Comparison of ENCODE assay signal across 9 mouse cellular contexts in genomic region chr11:73131020-73131419, GRCm38 (mm10). TPM values are rescaled to one million over a fixed set of nuclear protein-coding genes. Genes with fewer than 3 reads are reported as not detected.
A peak's percentile ranks its signal among the peaks of the same experiment; 100 is the strongest.
DNase-seq lines count a peak whose midpoint lies in the region; ATAC-seq and TF ChIP-seq lines count a peak whose summit lies in the region.
"Had no signal": no experiment of that assay in that cellular context is flagged by ENCODE, and none has a peak within 500 bp of the region (broad histone marks: within the 10 kb centered on the region; RNA-seq: fewer than 3 reads in every experiment).

No protein-coding gene starts in this region.

- peak; percentile 68 for TF ChIP-seq CTCF in liver, postnatal 0 days (IDR thresholded peaks at IDR 0.05; ENCODE audit: low read depth)

- ATAC-seq in heart, embryonic 13.5 days (ENCODE audit: extremely low read depth, insufficient number of reproducible peaks, low FRiP score, low TSS enrichment), result no peak
- no peak for ATAC-seq in heart, embryonic 12.5 days (ENCODE audit: insufficient number of reproducible peaks, low FRiP score)
- peak; percentile 35; the same call in 1 of the 2 replicates for ATAC-seq in liver, postnatal 0 days
- ATAC-seq in hindbrain, embryonic 14.5 days (ENCODE audit: low FRiP score), result no peak

- no peak overlapping the region for H3K27ac ChIP-seq in heart, embryonic 13.5 days (replicated peaks)
- H3K27ac ChIP-seq in heart, embryonic 12.5 days (ENCODE audit: poor library complexity, severe bottlenecking), result no peak overlapping the region
- H3K27ac ChIP-seq in liver, postnatal 0 days (ENCODE audit: low read depth), result no peak overlapping the region
- no peak overlapping the region for H3K27ac ChIP-seq in hindbrain, embryonic 14.5 days

- H3K36me3 ChIP-seq in heart, embryonic 13.5 days, result peaks cover 42% of the 10 kb centered on the region
- H3K36me3 ChIP-seq in heart, embryonic 12.5 days, result peaks cover 25% of the 10 kb centered on the region
- peaks cover 13% of the 10 kb centered on the region; the same call in 1 of the 2 replicates for H3K36me3 ChIP-seq in liver, postnatal 0 days (replicated peaks; ENCODE audit: insufficient read depth, low read length)
- no peaks in the 10 kb centered on the region for H3K36me3 ChIP-seq in hindbrain, embryonic 14.5 days (replicated peaks; ENCODE audit: control insufficient read depth, insufficient read depth)

- H3K4me3 ChIP-seq in heart, embryonic 13.5 days, result no peak overlapping the region
- no peak overlapping the region for H3K4me3 ChIP-seq in heart, embryonic 12.5 days
- no peak overlapping the region for H3K4me3 ChIP-seq in liver, postnatal 0 days (ENCODE audit: low read depth, low read length)
- no peak overlapping the region for H3K4me3 ChIP-seq in hindbrain, embryonic 14.5 days (replicated peaks; ENCODE audit: low read length)
- H3K4me3 ChIP-seq: erythroblast, embryonic 14.5 days had no signal

- WGBS in heart, embryonic 13.5 days, result 72% methylated on average over 7 of the region's 7 CpGs
- WGBS in heart, embryonic 12.5 days, result 71% methylated on average over 7 of the region's 7 CpGs
- 41% methylated on average over 7 of the region's 7 CpGs for WGBS in liver, postnatal 0 days (ENCODE audit: insufficient replicate concordance)
- 85% methylated on average over 7 of the region's 7 CpGs for WGBS in hindbrain, embryonic 14.5 days

- no peak overlapping the region for H3K4me2 ChIP-seq in heart, embryonic 13.5 days
- no peak overlapping the region for H3K4me2 ChIP-seq in heart, embryonic 12.5 days
- no peak overlapping the region for H3K4me2 ChIP-seq in liver, postnatal 0 days (ENCODE audit: low read depth, low read length)
- H3K4me2 ChIP-seq in hindbrain, embryonic 14.5 days (replicated peaks), result no peak overlapping the region

- TF ChIP-seq EP300 in liver, postnatal 0 days (IDR thresholded peaks at IDR 0.05; ENCODE audit: low read depth), result no peak

- H3K9ac ChIP-seq in heart, embryonic 13.5 days, result 0 out of 2 replicates have a peak overlapping the region, but pooled peaks have one; percentile 19
- no peak overlapping the region for H3K9ac ChIP-seq in heart, embryonic 12.5 days
- no peak overlapping the region for H3K9ac ChIP-seq in liver, postnatal 0 days (replicated peaks)
- no peak overlapping the region for H3K9ac ChIP-seq in hindbrain, embryonic 14.5 days

- H3K27me3 ChIP-seq in heart, embryonic 13.5 days (replicated peaks), result no peaks in the 10 kb centered on the region
- H3K27me3 ChIP-seq in heart, embryonic 12.5 days (replicated peaks), result no peaks in the 10 kb centered on the region
- no peaks in the 10 kb centered on the region for H3K27me3 ChIP-seq in liver, postnatal 0 days (ENCODE audit: insufficient read depth, low read length)
- H3K27me3 ChIP-seq in hindbrain, embryonic 14.5 days (ENCODE audit: control insufficient read depth, insufficient read depth, low read length), result no peaks in the 10 kb centered on the region

- DNase-seq in 3134 (ENCODE audit: extremely low read depth, insufficient read length, low spot score), result peak; percentile 40
- DNase-seq in R1 (ENCODE audit: low read depth, low spot score), result peak; percentile 71
- DNase-seq in liver, postnatal 0 days, result no peak
- DNase-seq in adrenal gland, adult 18-20 months (ENCODE audit: low spot score in 2 of 2), result no peak
- DNase-seq in ovary, adult 18-20 months (ENCODE audit: low spot score), result no peak
- DNase-seq in hindbrain, embryonic 14.5 days (ENCODE audit: low spot score), result no peak

- no peaks in the 10 kb centered on the region for H3K9me3 ChIP-seq in heart, embryonic 13.5 days
- H3K9me3 ChIP-seq in heart, embryonic 12.5 days (replicated peaks), result no peaks in the 10 kb centered on the region
- H3K9me3 ChIP-seq in liver, postnatal 0 days (ENCODE audit: low read length), result no peaks in the 10 kb centered on the region
- H3K9me3 ChIP-seq in hindbrain, embryonic 14.5 days (ENCODE audit: control insufficient read depth, low read length), result no peaks in the 10 kb centered on the region

- H3K4me1 ChIP-seq in heart, embryonic 13.5 days, result peaks cover 30% of the 10 kb centered on the region
- peaks cover 15% of the 10 kb centered on the region for H3K4me1 ChIP-seq in heart, embryonic 12.5 days (replicated peaks)
- H3K4me1 ChIP-seq in liver, postnatal 0 days (ENCODE audit: insufficient read depth), result peaks cover 15% of the 10 kb centered on the region
- no peaks in the 10 kb centered on the region for H3K4me1 ChIP-seq in hindbrain, embryonic 14.5 days (replicated peaks; ENCODE audit: control insufficient read depth, insufficient read depth, low read length)

RNA-seq across cellular contexts. Expression of gene Haspin, which starts 7.1 kb away (rescaled TPM):
- 11.5 and 11.9 TPM in 2 replicates for polyA plus RNA-seq in heart, embryonic 13.5 days (2015; fragmentation: Nextera tagmentation; extraction: Ambion mirVana)
- 13.9 and 14.4 TPM in 2 replicates for polyA plus RNA-seq in heart, embryonic 12.5 days (2016; fragmentation: Nextera tagmentation; extraction: Ambion mirVana)
- polyA plus RNA-seq in liver, postnatal 0 days (2015; fragmentation: Nextera tagmentation; extraction: Ambion mirVana), result 4.6 and 5.3 TPM in 2 replicates
- total RNA-seq in adrenal gland, adult 18-20 months (2021), result under 1 TPM; 0.13 to 0.46 TPM
- 2.4 and 3.2 TPM in 2 replicates for polyA plus RNA-seq in hindbrain, embryonic 14.5 days (2014; fragmentation: Nextera tagmentation; extraction: Ambion mirVana)

RNA-seq across cellular contexts. Expression of gene P2rx5, which starts 29.2 kb away (rescaled TPM):
- polyA plus RNA-seq in heart, embryonic 13.5 days (2015; fragmentation: Nextera tagmentation; extraction: Ambion mirVana), result 1.1 and 2.0 TPM in 2 replicates
- 1.8 and 2.2 TPM in 2 replicates for polyA plus RNA-seq in heart, embryonic 12.5 days (2016; fragmentation: Nextera tagmentation; extraction: Ambion mirVana)
- 0.11 and 0.21 TPM in 2 replicates for polyA plus RNA-seq in liver, postnatal 0 days (2015; fragmentation: Nextera tagmentation; extraction: Ambion mirVana)
- 10 to 100 TPM in 1 of 2 experiments, 1 to 10 TPM in 1; 4.6 to 19.3 TPM for total RNA-seq in adrenal gland, adult 18-20 months (2021)
- 0.33 and 1.0 TPM in 2 replicates for polyA plus RNA-seq in hindbrain, embryonic 14.5 days (2014; fragmentation: Nextera tagmentation; extraction: Ambion mirVana)
- polyA plus RNA-seq: erythroblast, embryonic 14.5 days had no signal

RNA-seq across cellular contexts. Expression of gene Itgae, which starts 40.6 kb away (rescaled TPM):
- 0.24 and 0.27 TPM in 2 replicates for polyA plus RNA-seq in heart, embryonic 13.5 days (2015; fragmentation: Nextera tagmentation; extraction: Ambion mirVana)
- 0.17 and 0.19 TPM in 2 replicates for polyA plus RNA-seq in heart, embryonic 12.5 days (2016; fragmentation: Nextera tagmentation; extraction: Ambion mirVana)
- 0.24 and 0.33 TPM in 2 replicates for polyA plus RNA-seq in liver, postnatal 0 days (2015; fragmentation: Nextera tagmentation; extraction: Ambion mirVana)
- total RNA-seq in adrenal gland, adult 18-20 months (2021), result 1 to 10 TPM in 1 of 2 experiments, under 1 TPM in 1; 0.33 to 1.1 TPM
- polyA plus RNA-seq in hindbrain, embryonic 14.5 days (2014; fragmentation: Nextera tagmentation; extraction: Ambion mirVana), result 0.25 and 0.32 TPM in 2 replicates
- polyA plus RNA-seq: erythroblast, embryonic 14.5 days had no signal

RNA-seq across cellular contexts. Expression of gene Emc6, which starts 45.8 kb away (rescaled TPM):
- 93.0 and 101 TPM in 2 replicates for polyA plus RNA-seq in heart, embryonic 13.5 days (2015; fragmentation: Nextera tagmentation; extraction: Ambion mirVana)
- 97.4 and 101 TPM in 2 replicates for polyA plus RNA-seq in heart, embryonic 12.5 days (2016; fragmentation: Nextera tagmentation; extraction: Ambion mirVana)
- polyA plus RNA-seq in liver, postnatal 0 days (2015; fragmentation: Nextera tagmentation; extraction: Ambion mirVana), result 169 and 174 TPM in 2 replicates
- 10 to 100 TPM; 77.7 to 94.3 TPM for total RNA-seq in adrenal gland, adult 18-20 months (2021)
- 148 and 152 TPM in 2 replicates for polyA plus RNA-seq in hindbrain, embryonic 14.5 days (2014; fragmentation: Nextera tagmentation; extraction: Ambion mirVana)

RNA-seq across cellular contexts. Expression of gene Tax1bp3, which starts 45.9 kb away (rescaled TPM):
- polyA plus RNA-seq in heart, embryonic 13.5 days (2015; fragmentation: Nextera tagmentation; extraction: Ambion mirVana), result 236 and 262 TPM in 2 replicates
- 239 and 249 TPM in 2 replicates for polyA plus RNA-seq in heart, embryonic 12.5 days (2016; fragmentation: Nextera tagmentation; extraction: Ambion mirVana)
- 32.7 and 35.6 TPM in 2 replicates for polyA plus RNA-seq in liver, postnatal 0 days (2015; fragmentation: Nextera tagmentation; extraction: Ambion mirVana)
- 10 to 100 TPM; 70.0 to 91.8 TPM for total RNA-seq in adrenal gland, adult 18-20 months (2021)
- polyA plus RNA-seq in hindbrain, embryonic 14.5 days (2014; fragmentation: Nextera tagmentation; extraction: Ambion mirVana), result 121 and 132 TPM in 2 replicates

Comparison
In these comparisons a context has a peak if more than half of its experiments do, and no peak if none do; other contexts are left out.
1. DNase-seq: peak in 3134 (single experiment) and R1 (single experiment); none in liver, postnatal 0 days (single experiment), adrenal gland, adult 18-20 months (0 of 2), ovary, adult 18-20 months (single experiment) and hindbrain, embryonic 14.5 days (single experiment).